Mouse (Mus musculus) embryo, embryonic 9.5 days (tissue): ENCODE results near the gene Prlh.

ENCODE experiments used
- DNase-seq: peaks from one replicate; pipeline ENCODE4 v3.0.0-alpha.2; 2017; ENCODE audit errors: extremely low spot score

Prlh gene

DNA sequence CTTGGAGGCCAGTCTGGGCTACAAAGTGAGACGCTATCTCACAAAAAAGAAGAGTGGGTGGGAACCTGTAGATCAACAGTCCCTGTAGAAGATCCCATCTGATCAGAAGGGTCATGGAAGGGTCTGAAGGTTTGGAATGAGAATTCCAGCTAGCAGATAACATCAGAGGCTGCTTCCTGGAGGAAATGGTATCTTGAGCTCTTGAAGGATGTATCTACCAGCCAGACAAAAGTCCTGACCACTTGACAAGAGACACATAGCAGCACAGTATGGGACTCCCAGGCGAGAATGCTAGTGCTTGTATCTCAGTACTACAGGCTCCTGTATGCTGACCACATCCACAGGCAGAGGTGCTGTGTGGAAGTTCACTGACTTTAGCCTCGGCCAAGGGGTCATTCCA lies 48.2 kb downstream of the Prlh start:
- no peak for DNase-seq

DNA sequence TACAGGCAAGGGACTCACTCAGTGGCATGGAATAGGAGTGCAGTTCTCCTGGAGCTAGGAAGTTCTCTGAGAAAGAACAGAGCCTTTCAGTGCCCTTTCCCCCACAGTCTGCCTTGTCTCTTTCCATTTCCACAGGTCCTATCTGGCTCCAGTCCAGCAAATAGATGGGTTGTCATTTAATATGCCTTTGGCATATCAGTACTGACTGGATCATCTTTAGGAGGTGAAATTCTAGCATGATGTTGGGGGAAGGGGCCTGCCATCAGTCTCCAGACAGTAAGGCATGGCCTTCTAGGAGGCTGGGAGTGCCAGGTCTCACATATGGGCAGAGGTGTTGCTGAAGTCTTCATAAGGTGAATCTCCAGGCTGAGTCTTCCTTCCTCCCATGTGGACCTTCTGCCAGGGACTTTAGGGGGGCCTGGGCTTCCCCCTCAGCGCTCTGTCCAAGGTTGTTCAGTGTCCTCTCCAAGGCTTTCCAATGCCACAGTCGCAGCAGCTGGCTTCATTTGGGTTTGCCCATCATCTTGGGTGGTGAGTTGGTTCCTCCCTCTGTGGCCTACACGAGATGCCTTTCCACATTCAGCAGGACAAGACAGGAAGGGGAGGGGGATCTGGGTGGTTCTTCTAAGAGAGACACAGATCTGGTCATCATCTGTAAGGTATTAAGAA lies 49.1 kb downstream of the Prlh start:
- no peak for DNase-seq

DNA sequence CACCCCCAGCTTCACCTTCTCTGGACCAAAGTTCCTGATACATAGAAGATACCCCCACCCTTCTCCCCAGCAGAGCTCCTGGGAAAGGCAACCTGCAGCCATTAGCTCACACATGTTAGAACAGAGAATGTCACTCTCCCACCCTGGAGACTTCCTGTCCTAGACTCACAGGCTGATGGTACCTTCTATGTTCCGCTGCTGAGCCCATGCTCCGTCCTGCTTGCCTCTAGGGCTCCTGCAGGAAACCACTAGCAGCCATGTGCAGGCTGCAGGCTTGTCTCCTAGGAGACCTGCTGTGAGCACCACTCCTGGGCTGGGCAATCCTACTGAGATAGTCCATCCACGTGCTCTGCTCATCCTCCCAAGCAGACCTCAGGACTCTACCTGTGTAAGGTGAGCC lies 49.7 kb downstream of the Prlh start:
- no peak for DNase-seq
